Comparison of ENCODE assay signal across 15 mouse cellular contexts in genomic region chr6:86099003-86099402, GRCm38 (mm10).
DNase-seq lines count a peak whose midpoint lies in the region; TF ChIP-seq lines count a peak whose summit lies in the region.
"Had no signal": no experiment of that assay in that cellular context is flagged by ENCODE, and none has a peak within 500 bp of the region (broad histone marks: within the 10 kb centered on the region; RNA-seq: fewer than 3 reads in every experiment).

No protein-coding gene starts in this region.

- intact Hi-C loops in left cerebral cortex, adult 2 months (cut with DNase I) = no loop called here
- intact Hi-C loops in left cerebral cortex, postnatal 36 days (cut with DNase I) = no loop called here

- H3K4me1 ChIP-seq in cerebellum, adult 2 months (ENCODE audit: control insufficient read depth, insufficient read depth, low read length) = peaks cover 29% of the 10 kb centered on the region
- H3K4me1 ChIP-seq: limb, embryonic 13.5 days; stomach, embryonic 15.5 days had no signal

- DNase-seq in cerebellum, adult 2 months = no peak
- DNase-seq in cerebellum, adult 18-20 months = no peak
- no peak for DNase-seq in left cerebral cortex, adult 2 months (ENCODE audit: extremely low spot score in 1 of 2, low spot score in 2 of 2)
- DNase-seq in left cerebral cortex, postnatal 36 days (ENCODE audit: low spot score in 2 of 2) = no peak
- peak; percentile 26 for DNase-seq in 416B (ENCODE audit: low read depth)
- peak; percentile 69 for DNase-seq in brain, adult 2 months (ENCODE audit: low read depth, low spot score)
- no peak for DNase-seq in adrenal gland, postnatal 36 days
- no peak for DNase-seq in frontal cortex, postnatal 10 days (ENCODE audit: low spot score in 2 of 2)
- DNase-seq: B cell, adult 2 months; heart, postnatal 10 days; lung, postnatal 14 days; right cerebral cortex, postnatal 4 days; thymus, postnatal 4 days had no signal

- H3K27me3 ChIP-seq in cerebellum, adult 2 months (ENCODE audit: control insufficient read depth, insufficient read depth, low read length) = no peaks in the 10 kb centered on the region
- H3K27me3 ChIP-seq: limb, embryonic 13.5 days; stomach, embryonic 15.5 days had no signal

- no peak overlapping the region for H3K4me3 ChIP-seq in cerebellum, adult 2 months (replicated peaks; ENCODE audit: insufficient read depth, low read depth, low read length)
- H3K4me3 ChIP-seq in left cerebral cortex, adult 2 months = no peak overlapping the region
- H3K4me3 ChIP-seq: limb, embryonic 13.5 days; stomach, embryonic 15.5 days had no signal

- WGBS in cerebellum, adult 2 months = 76% methylated on average over 4 of the region's 4 CpGs

- no peak overlapping the region for H3K27ac ChIP-seq in cerebellum, adult 2 months (ENCODE audit: insufficient read depth, low read length)
- H3K27ac ChIP-seq in left cerebral cortex, adult 2 months = peak overlapping the region; percentile 48; the same call in 1 of the 2 replicates
- H3K27ac ChIP-seq: limb, embryonic 13.5 days; stomach, embryonic 15.5 days had no signal

- peak; percentile 24; the same call in 1 of the 2 replicates for TF ChIP-seq CTCF in cerebellum, adult 2 months (IDR thresholded peaks at IDR 0.05; ENCODE audit: borderline replicate concordance, insufficient read depth, low read depth, low read length)
- TF ChIP-seq CTCF in left cerebral cortex, adult 2 months (IDR thresholded peaks at IDR 0.05) = peak; percentile 41

- TF ChIP-seq POLR2A in cerebellum, adult 2 months (IDR thresholded peaks at IDR 0.05; ENCODE audit: borderline replicate concordance, insufficient read depth, low read length) = no peak

Comparison
In these comparisons a context has a peak if more than half of its experiments do, and no peak if none do; other contexts are left out.
1. DNase-seq: peak in 416B (single experiment) and brain, adult 2 months (single experiment); none in cerebellum, adult 2 months (0 of 2), cerebellum, adult 18-20 months (0 of 2), left cerebral cortex, adult 2 months (0 of 2), left cerebral cortex, postnatal 36 days (0 of 2), adrenal gland, postnatal 36 days (0 of 2) and frontal cortex, postnatal 10 days (0 of 2).